Comparison of ENCODE assay signal across 7 mouse cellular contexts in the genomic region with DNA sequence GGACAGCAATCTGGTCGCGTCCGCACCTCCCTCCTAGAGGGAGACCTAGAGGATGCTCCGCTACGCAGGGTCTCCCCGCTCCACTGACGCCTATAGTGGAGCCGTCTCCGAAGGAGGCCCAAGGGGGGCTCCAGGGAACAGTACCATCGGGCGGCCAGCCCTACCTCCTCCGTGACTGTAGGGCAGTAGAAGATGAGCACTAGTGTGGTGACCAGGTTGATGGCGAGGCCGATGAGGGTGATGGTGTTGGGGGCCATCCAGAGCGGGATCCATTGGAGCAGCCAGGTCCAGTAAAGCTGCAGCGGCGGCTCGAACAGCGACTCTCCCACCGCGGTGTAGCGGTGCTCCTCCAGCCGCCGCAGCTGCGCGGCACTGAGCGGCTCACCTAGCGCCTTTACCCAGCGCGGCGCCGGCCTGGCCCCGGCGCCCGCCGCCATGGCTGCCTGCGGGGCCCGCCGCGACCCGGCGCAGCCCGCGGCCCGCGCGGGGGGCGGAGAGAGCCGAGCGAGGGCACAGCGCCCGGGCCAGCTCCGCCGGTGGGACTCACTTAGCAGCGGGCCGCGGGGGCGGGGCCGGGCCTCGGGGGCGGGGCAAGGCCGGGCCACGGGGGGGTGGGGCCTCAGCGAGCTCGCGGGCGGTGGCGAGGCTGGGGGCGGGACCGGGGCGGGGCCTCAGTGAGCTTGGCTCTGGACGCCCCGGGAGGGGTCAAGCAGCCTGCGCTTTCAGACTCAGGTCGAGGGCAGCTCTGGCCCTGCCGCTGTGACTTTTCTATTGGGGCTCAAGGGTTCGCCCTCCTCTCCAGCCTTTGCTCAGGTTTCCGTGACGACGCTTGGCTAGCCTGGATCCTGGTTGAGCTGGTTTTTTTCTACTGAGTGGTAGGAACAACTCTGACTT. TPM values are rescaled to one million over a fixed set of nuclear protein-coding genes. Genes with fewer than 3 reads are reported as not detected.
DNase-seq lines count a peak whose midpoint lies in the region; ATAC-seq lines count a peak whose summit lies in the region.

A gene (minus strand): TSS at position 653 of the 894 bp plus-strand sequence.

- no peaks in the 10 kb centered on the region for H3K9me3 ChIP-seq in embryonic facial prominence, embryonic 10.5 days
- no peaks in the 10 kb centered on the region for H3K9me3 ChIP-seq in limb, embryonic 11.5 days (ENCODE audit: control insufficient read depth, low read length)
- no peaks in the 10 kb centered on the region for H3K9me3 ChIP-seq in midbrain, embryonic 13.5 days

- peak within 1 kb of the TSS; percentile 80 for H3K4me2 ChIP-seq in limb, embryonic 11.5 days (ENCODE audit: low read depth, severe bottlenecking)
- H3K4me2 ChIP-seq in midbrain, embryonic 13.5 days (replicated peaks), result peak within 1 kb of the TSS; percentile 81

- WGBS in embryonic facial prominence, embryonic 10.5 days, result under 1% methylated on average over 78 of the region's 80 CpGs
- 0% methylated on average over 38 of the region's 80 CpGs for WGBS in limb, embryonic 11.5 days
- under 1% methylated on average over 78 of the region's 80 CpGs for WGBS in midbrain, embryonic 13.5 days

- peak within 1 kb of the TSS; percentile 79 for H3K9ac ChIP-seq in limb, embryonic 11.5 days (ENCODE audit: low read length)
- peak within 1 kb of the TSS; percentile 85 for H3K9ac ChIP-seq in midbrain, embryonic 13.5 days (replicated peaks)

- H3K4me1 ChIP-seq in embryonic facial prominence, embryonic 10.5 days, result peaks cover 33% of the 10 kb centered on the region
- 0 out of 2 replicates have a peak, but pooled peaks cover 2% of the 10 kb centered on the region for H3K4me1 ChIP-seq in limb, embryonic 11.5 days (ENCODE audit: control insufficient read depth, insufficient read depth, low read length)
- H3K4me1 ChIP-seq in midbrain, embryonic 13.5 days (replicated peaks), result peaks cover 19% of the 10 kb centered on the region

- no peaks in the 10 kb centered on the region; the same call in 1 of the 2 replicates for H3K27me3 ChIP-seq in embryonic facial prominence, embryonic 10.5 days (replicated peaks; ENCODE audit: low read depth, poor library complexity, severe bottlenecking)
- H3K27me3 ChIP-seq in limb, embryonic 11.5 days (ENCODE audit: control insufficient read depth, insufficient read depth, low read length), result no peaks in the 10 kb centered on the region
- H3K27me3 ChIP-seq in midbrain, embryonic 13.5 days, result no peaks in the 10 kb centered on the region

- peak; percentile 94 for DNase-seq in adrenal gland, postnatal 25 days
- DNase-seq in embryonic facial prominence, embryonic 10.5 days (ENCODE audit: low spot score), result peak; percentile 97
- peak; percentile 96 for DNase-seq in kidney, adult 11 months
- peak; percentile 90 for DNase-seq in limb, embryonic 11.5 days (ENCODE audit: low spot score)
- DNase-seq in spleen, adult 12 weeks (ENCODE audit: low spot score), result peak; percentile 67

- ATAC-seq in granulocyte monocyte progenitor cell, adult 5-6 weeks (replicated peaks; ENCODE audit: poor library complexity, severe bottlenecking), result peak; percentile 64
- ATAC-seq in limb, embryonic 11.5 days (ENCODE audit: insufficient number of reproducible peaks, low FRiP score, low TSS enrichment, low read depth), result peak; percentile 93
- ATAC-seq in midbrain, embryonic 13.5 days, result peak; percentile 96

- peak within 1 kb of the TSS; percentile 80 for H3K4me3 ChIP-seq in embryonic facial prominence, embryonic 10.5 days
- H3K4me3 ChIP-seq in limb, embryonic 11.5 days (ENCODE audit: low read depth, low read length), result peak within 1 kb of the TSS; percentile 59
- H3K4me3 ChIP-seq in midbrain, embryonic 13.5 days (replicated peaks), result peak within 1 kb of the TSS; percentile 78

- no peaks in the 10 kb centered on the region for H3K36me3 ChIP-seq in embryonic facial prominence, embryonic 10.5 days (replicated peaks)
- H3K36me3 ChIP-seq in limb, embryonic 11.5 days (ENCODE audit: control insufficient read depth, insufficient read depth, low read length), result no peaks in the 10 kb centered on the region
- no peaks in the 10 kb centered on the region for H3K36me3 ChIP-seq in midbrain, embryonic 13.5 days

- H3K27ac ChIP-seq in embryonic facial prominence, embryonic 10.5 days (replicated peaks), result peak within 1 kb of the TSS; percentile 90
- H3K27ac ChIP-seq in limb, embryonic 11.5 days (replicated peaks; ENCODE audit: low read depth, low read length), result 0 out of 2 replicates have a peak within 1 kb of the TSS, but pooled peaks have one; percentile 12
- peak within 1 kb of the TSS; percentile 83 for H3K27ac ChIP-seq in midbrain, embryonic 13.5 days

RNA-seq across cellular contexts. Expression of the gene that starts here (rescaled TPM):
- 269 and 271 TPM in 2 replicates for total RNA-seq in adrenal gland, postnatal 25 days (2021)
- 16.0 and 16.2 TPM in 2 replicates for polyA plus RNA-seq in embryonic facial prominence, embryonic 10.5 days (2016; fragmentation: Nextera tagmentation; extraction: Ambion mirVana)
- 13.3 and 30.8 TPM in 2 replicates for total RNA-seq in granulocyte monocyte progenitor cell, adult 5-6 weeks (2014; fragmentation: Nextera tagmentation)
- total RNA-seq in granulocyte monocyte progenitor cell, adult 5-6 weeks (2017), result 23.8 and 31.7 TPM in 2 replicates
- 26.2 and 26.5 TPM in 2 replicates for polyA plus RNA-seq in limb, embryonic 11.5 days (2014; fragmentation: Nextera tagmentation; extraction: Ambion mirVana)
- 6.6 and 6.9 TPM in 2 replicates for polyA plus RNA-seq in midbrain, embryonic 13.5 days (2015; fragmentation: Nextera tagmentation; extraction: Ambion mirVana)

Comparison
In these comparisons a context has a peak if more than half of its experiments do, and no peak if none do; other contexts are left out.
1. Peak in every context shown above with its lines: DNase-seq, ATAC-seq, H3K4me3 ChIP-seq and H3K27ac ChIP-seq.
2. H3K27ac ChIP-seq: peak in every context shown above with its lines; median percentile 90 in embryonic facial prominence, embryonic 10.5 days; 83 in midbrain, embryonic 13.5 days; 12 in limb, embryonic 11.5 days.